Mouse (Mus musculus) MEL (cell line): ENCODE data around the gene Pard3. TPM values are rescaled to one million over a fixed set of nuclear protein-coding genes. Genes with fewer than 3 reads are reported as not detected.

ENCODE experiments used
- DNase-seq: peaks from one replicate; pipeline ENCODE4 v3.0.0; 2011; ENCODE audit warnings: low read depth, low spot score
- H3K27ac ChIP-seq: 2 replicates; pipeline ENCODE4 v1.5.1; 2012; ENCODE audit warnings: low read depth, mild to moderate bottlenecking, control low read depth, low read length, moderate library complexity; ENCODE audit not compliant: control insufficient read depth
- H3K27me3 ChIP-seq, 2 experiments: fragments of 150-350 bp in 1 of 2; sonication (generic) in 1 of 2; 2 replicates each; pipeline ENCODE4 v1.6.1; 2012; ENCODE audit warnings: low read length in 2 of 2, mild to moderate bottlenecking in 2 of 2, improper control_type of control experiment in 1 of 2, moderate library complexity in 1 of 2; ENCODE audit not compliant: insufficient read depth in 2 of 2, control insufficient read depth in 1 of 2
- H3K36me3 ChIP-seq, 2 experiments: 2 replicates each; pipeline ENCODE4 v1.6.1; 2012 to 2014; ENCODE audit warnings: low read length in 2 of 2, improper control_type of control experiment in 1 of 2, inconsistent platforms in 1 of 2, mild to moderate bottlenecking in 1 of 2; ENCODE audit not compliant: insufficient read depth in 2 of 2, control insufficient read depth in 1 of 2
- H3K4me1 ChIP-seq, 2 experiments: fragments of 150-350 bp in 1 of 2; sonication (generic) in 1 of 2; 2 replicates each; pipeline ENCODE4 v1.6.1; 2012; ENCODE audit warnings: low read length in 2 of 2, improper control_type of control experiment in 1 of 2, mild to moderate bottlenecking in 1 of 2; ENCODE audit not compliant: insufficient read depth in 2 of 2, control insufficient read depth in 1 of 2
- H3K4me3 ChIP-seq, 2 experiments: fragments of 150-350 bp in 1 of 2; sonication (generic) in 1 of 2; 2 replicates each; pipeline ENCODE4 v1.5.1; 2012; ENCODE audit warnings: low read depth in 2 of 2, low read length in 2 of 2, mild to moderate bottlenecking in 2 of 2, moderate library complexity in 2 of 2, control low read depth in 1 of 2, improper control_type of control experiment in 1 of 2; ENCODE audit not compliant: control insufficient read depth in 1 of 2, insufficient read depth in 1 of 2
- H3K79me2 ChIP-seq: 2 replicates; pipeline ENCODE4 v1.6.1; 2012; ENCODE audit warnings: mild to moderate bottlenecking, low read length, moderate library complexity; ENCODE audit not compliant: control insufficient read depth, poor library complexity, insufficient read depth
- H3K9ac ChIP-seq: 2 replicates; pipeline ENCODE4 v1.6.1; 2012; ENCODE audit warnings: low read depth, mild to moderate bottlenecking, control low read depth, low read length, moderate library complexity; ENCODE audit not compliant: control insufficient read depth, poor library complexity, severe bottlenecking
- H3K9me3 ChIP-seq: fragments of 150-350 bp; sonication (generic); replicated peaks from 2 replicates; pipeline ENCODE4 v1.6.1; 2012; ENCODE audit warnings: mild to moderate bottlenecking, low read length, improper control_type of control experiment, moderate library complexity; ENCODE audit not compliant: insufficient read depth
- CHD2 ChIP-seq: IDR thresholded peaks from 2 replicates; pipeline ENCODE4 v1.6.1; 2011; ENCODE audit warnings: low read length, improper control_type of control experiment
- ELF1 ChIP-seq: IDR thresholded peaks from 2 replicates; pipeline ENCODE4 v1.6.1; 2014; ENCODE audit warnings: low read depth, mild to moderate bottlenecking, inconsistent platforms, low read length, improper control_type of control experiment, moderate library complexity
- GABPA ChIP-seq: IDR thresholded peaks from 2 replicates; pipeline ENCODE4 v1.6.1; 2012; ENCODE audit warnings: low read depth, mild to moderate bottlenecking, inconsistent platforms, low read length, improper control_type of control experiment, moderate library complexity
- GATA1 ChIP-seq: IDR thresholded peaks from 2 replicates; pipeline ENCODE4 v1.6.1; 2011; ENCODE audit warnings: low read depth, low read length, improper control_type of control experiment
- JUND ChIP-seq: IDR thresholded peaks from 2 replicates; pipeline ENCODE4 v1.6.1; 2011; ENCODE audit warnings: low read depth, mild to moderate bottlenecking, improper control_type of control experiment, low read length
- KAT2A ChIP-seq: conservative IDR thresholded peaks from 2 replicates; pipeline ENCODE4 v1.6.1; 2012; ENCODE audit warnings: low read depth, low read length, improper control_type of control experiment, inconsistent platforms
- MAX ChIP-seq: IDR thresholded peaks from 2 replicates; pipeline ENCODE4 v1.6.1; 2011; ENCODE audit warnings: low read length, improper control_type of control experiment
- MXI1 ChIP-seq: IDR thresholded peaks from 2 replicates; pipeline ENCODE4 v1.6.1; 2011; ENCODE audit warnings: mild to moderate bottlenecking, low read depth, low read length, improper control_type of control experiment
- MYC ChIP-seq: IDR thresholded peaks from 2 replicates; pipeline ENCODE4 v1.6.1; 2011; ENCODE audit warnings: low read depth, mild to moderate bottlenecking, low read length, improper control_type of control experiment, moderate library complexity
- POLR2AphosphoS5 ChIP-seq: IDR thresholded peaks from 2 replicates; pipeline ENCODE4 v1.6.1; 2012; ENCODE audit warnings: low read depth, borderline replicate concordance, mild to moderate bottlenecking, inconsistent platforms, low read length, moderate library complexity, mixed read lengths
- USF2 ChIP-seq, 2 experiments: IDR thresholded peaks; 2 replicates each; pipeline ENCODE4 v1.6.1; 2011 to 2012; ENCODE audit warnings: improper control_type of control experiment in 2 of 2, low read length in 2 of 2, borderline replicate concordance in 1 of 2, inconsistent platforms in 1 of 2, low read depth in 1 of 2, mild to moderate bottlenecking in 1 of 2; ENCODE audit not compliant: insufficient read depth in 1 of 2
- ZKSCAN1 ChIP-seq: IDR thresholded peaks from 2 replicates; pipeline ENCODE4 v1.6.1; 2012; ENCODE audit warnings: low read depth, mild to moderate bottlenecking, inconsistent platforms, low read length, improper control_type of control experiment, moderate library complexity
- ZNF384 ChIP-seq: IDR thresholded peaks from 2 replicates; pipeline ENCODE4 v1.6.1; 2012; ENCODE audit warnings: low read depth, mild to moderate bottlenecking, inconsistent platforms, low read length, improper control_type of control experiment
- polyA plus RNA-seq, 2 experiments: library from polyadenylated mRNA; stranded (reverse) in 1 of 2; unstranded in 1 of 2; fragments of >175 nt in 1 of 2; fragments of >200 nt in 1 of 2; gene quantifications; 2 replicates each; pipeline versions ENCODE4 v1.2.1 to v1.2.4; 2012; ENCODE audit warnings: low replicate concordance in 2 of 2, low read depth in 1 of 2; ENCODE audit not compliant: insufficient read length in 2 of 2, insufficient read depth in 1 of 2, missing spikeins in 1 of 2
- total RNA-seq: library from RNA; depleted of rRNA; stranded (reverse); fragments of 300-350 nt; gene quantifications from 2 replicates; pipeline ENCODE4 v1.2.3, GENCODE M21; 2012

Gene Pard3
- total and polyA plus RNA-seq, 3 experiments = not detected

GRCm38 (mm10) chr8:127345912-127346423 is 282.3 kb downstream of the Pard3 start:
- no peaks in the 10 kb centered on the region for H3K36me3 ChIP-seq
- TF ChIP-seq MXI1 (no peak), GATA1 (no peak), ELF1 (no peak), POLR2AphosphoS5 (no peak), USF2 (IDR thresholded peaks at IDR 0.05; ENCODE audit: borderline replicate concordance in 1 of 2, insufficient read depth in 1 of 2, low read depth in 1 of 2, low read length in 2 of 2) (no peak), CHD2 (no peak), MYC (no peak)
- TF ChIP-seq, all 39 proteins: peak for 0
- H3K27me3 ChIP-seq = no peaks in the 10 kb centered on the region

GRCm38 (mm10) chr8:127347890-127348495 is 284.3 kb downstream of the Pard3 start:
- no peak for DNase-seq
- Histone ChIP-seq H3K27ac (no peak overlapping the region), H3K36me3 (no peaks in the 10 kb centered on the region), H3K79me2 (no peaks in the 10 kb centered on the region), H3K4me1 (no peaks in the 10 kb centered on the region), H3K27me3 (no peaks in the 10 kb centered on the region), H3K4me3 (no peak overlapping the region), H3K9ac (no peak overlapping the region), H3K9me3 (no peaks in the 10 kb centered on the region)
- no peak for TF ChIP-seq JUND
- TF ChIP-seq GABPA = no peak
- TF ChIP-seq MAX = no peak
- TF ChIP-seq POLR2AphosphoS5 = no peak
- no peak for TF ChIP-seq KAT2A
- TF ChIP-seq ZKSCAN1 = no peak
- no peak for TF ChIP-seq MYC

More at GRCm38 (mm10) chr8:127345912-127346423, 282.3 kb downstream of the Pard3 start:
- Histone ChIP-seq H3K9me3 (no peaks in the 10 kb centered on the region), H3K27ac (no peak overlapping the region), H3K4me1 (no peaks in the 10 kb centered on the region), H3K4me3 (no peak overlapping the region), H3K79me2 (no peaks in the 10 kb centered on the region), H3K9ac (no peak overlapping the region)
- DNase-seq = no peak

- no peaks in the 10 kb centered on the region for H3K9me3 ChIP-seq
- no peak for TF ChIP-seq ZNF384
- H3K9ac ChIP-seq = no peak overlapping the region
- no peaks in the 10 kb centered on the region for H3K79me2 ChIP-seq
- no peaks in the 10 kb centered on the region for H3K4me1 ChIP-seq
- no peaks in the 10 kb centered on the region for H3K27me3 ChIP-seq
- H3K4me3 ChIP-seq = no peak overlapping the region
- H3K27ac ChIP-seq = no peak overlapping the region
- H3K36me3 ChIP-seq = no peaks in the 10 kb centered on the region
- DNase-seq = no peak
Measured at GRCm38 (mm10) chr8:127361796-127362195, 298.1 kb downstream of the Pard3 start.
